Mouse (Mus musculus) ES-E14 (cell line): ENCODE measurements around the gene Wfdc2. TPM values are rescaled to one million over a fixed set of nuclear protein-coding genes. Genes with fewer than 3 reads are reported as not detected.
A peak's percentile ranks its signal among the peaks of the same experiment; 100 is the strongest.
"Not testable (repeated sequence)": the region's sequence is repeated elsewhere in the genome, so short reads cannot be mapped to it uniquely, and the experiment has no call there.

Experiments
- DNase-seq: peaks from one replicate; pipeline ENCODE4 v3.0.0-alpha.2; 2013; ENCODE audit warnings: low read depth, low spot score
- H3K27ac ChIP-seq: 2 replicates; pipeline ENCODE4 v1.5.1; 2012; ENCODE audit warnings: low read depth, mild to moderate bottlenecking, low read length, moderate library complexity, mixed read lengths; ENCODE audit not compliant: poor library complexity, insufficient read depth, severe bottlenecking
- H3K36me3 ChIP-seq: 2 replicates; pipeline ENCODE4 v1.6.1; 2012; ENCODE audit warnings: mild to moderate bottlenecking, low read length, moderate library complexity, mixed read lengths; ENCODE audit not compliant: control insufficient read depth, poor library complexity, insufficient read depth, severe bottlenecking
- H3K4me1 ChIP-seq, 2 experiments: fragments of 150-350 bp in 1 of 2; sonication (generic) in 1 of 2; 2 replicates each; pipeline ENCODE4 v1.6.1; 2012; ENCODE audit warnings: low read length in 2 of 2, mild to moderate bottlenecking in 1 of 2, mixed read lengths in 1 of 2; ENCODE audit not compliant: control insufficient read depth in 2 of 2, insufficient read depth in 2 of 2, poor library complexity in 1 of 2
- H3K4me3 ChIP-seq, 2 experiments: fragments of 150-350 bp in 1 of 2; sonication (generic) in 1 of 2; 2 replicates each; pipeline ENCODE4 v1.5.1; 2012; ENCODE audit warnings: low read length in 2 of 2, low read depth in 1 of 2, mild to moderate bottlenecking in 1 of 2, mixed read lengths in 1 of 2; ENCODE audit not compliant: insufficient read depth in 1 of 2, poor library complexity in 1 of 2, severe bottlenecking in 1 of 2
- H3K9ac ChIP-seq: 2 replicates; pipeline ENCODE4 v1.6.1; 2012; ENCODE audit warnings: low read depth, mild to moderate bottlenecking, low read length, mixed read lengths; ENCODE audit not compliant: poor library complexity, insufficient read depth, severe bottlenecking
- H3K9me3 ChIP-seq: fragments of 150-350 bp; sonication (generic); 2 replicates; pipeline ENCODE4 v1.6.1; 2012; ENCODE audit warnings: low read depth, mild to moderate bottlenecking, low read length; ENCODE audit not compliant: control insufficient read depth, insufficient read depth
- CHD2 ChIP-seq: IDR thresholded peaks from 2 replicates; pipeline ENCODE4 v1.6.1; 2014; ENCODE audit warnings: mild to moderate bottlenecking, low read depth, low read length, inconsistent platforms
- HCFC1 ChIP-seq: IDR thresholded peaks from 2 replicates; pipeline ENCODE4 v1.6.1; 2012; ENCODE audit warnings: low read length, inconsistent platforms, borderline replicate concordance; ENCODE audit not compliant: insufficient read depth
- MAFK ChIP-seq: IDR thresholded peaks from 2 replicates; pipeline ENCODE4 v1.6.1; 2014; ENCODE audit warnings: mild to moderate bottlenecking, low read depth, low read length, inconsistent platforms; ENCODE audit not compliant: insufficient read depth
- ZC3H11A ChIP-seq: IDR thresholded peaks from 2 replicates; pipeline ENCODE4 v1.6.1; 2012; ENCODE audit warnings: low read depth, mild to moderate bottlenecking, inconsistent platforms, low read length, borderline replicate concordance
- ZNF384 ChIP-seq: IDR thresholded peaks from 2 replicates; pipeline ENCODE4 v1.6.1; 2012; ENCODE audit warnings: low read depth, low read length, inconsistent platforms
- in situ Hi-C, 2 experiments: fragments of 600-800 bp; cut with MboI; formaldehyde crosslinking; loops; one replicate each; pipeline ENCODE4 v1.15.1; 2025; ENCODE audit warnings: low sequenced_read_pairs in 2 of 2, inconsistent platforms in 1 of 2; ENCODE audit not compliant: unreplicated experiment in 2 of 2
- total RNA-seq: library from RNA; depleted of rRNA; stranded (reverse); fragments of 300-350 nt; gene quantifications from 2 replicates; pipeline ENCODE4 v1.2.3, GENCODE M21; 2012

The Wfdc2 gene
- total RNA-seq, 1 experiment: 41.5 TPM

DNA sequence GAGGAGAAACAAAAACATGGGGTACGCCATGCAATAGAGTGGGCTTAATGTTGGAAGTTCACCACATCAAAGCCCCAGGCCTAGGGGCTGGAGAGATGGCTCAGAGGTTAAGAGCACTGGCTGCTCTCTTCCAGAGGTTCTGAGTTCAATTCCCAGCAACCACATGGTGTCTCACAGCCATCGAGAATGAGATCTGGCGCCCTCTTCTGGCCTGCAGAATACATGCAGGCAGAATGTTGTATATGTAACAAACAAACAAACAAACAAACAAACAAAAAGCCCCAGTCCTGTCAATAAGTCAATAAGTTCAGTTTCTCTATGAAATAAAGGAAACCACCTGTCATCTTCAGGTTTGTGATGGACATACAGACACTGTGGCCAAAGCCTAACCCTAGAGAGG is 38.0 kb downstream of the Wfdc2 start:
- Histone ChIP-seq H3K36me3 (no peaks in the 10 kb centered on the region), H3K4me1 (no peaks in the 10 kb centered on the region), H3K9me3 (no peaks in the 10 kb centered on the region), H3K27ac (no peak overlapping the region), H3K9ac (no peak overlapping the region), H3K4me3 (no peak overlapping the region)
- DNase-seq: no peak
- in situ Hi-C loops: no loop called here
- TF ChIP-seq MAFK (no peak), CHD2 (no peak)

DNA sequence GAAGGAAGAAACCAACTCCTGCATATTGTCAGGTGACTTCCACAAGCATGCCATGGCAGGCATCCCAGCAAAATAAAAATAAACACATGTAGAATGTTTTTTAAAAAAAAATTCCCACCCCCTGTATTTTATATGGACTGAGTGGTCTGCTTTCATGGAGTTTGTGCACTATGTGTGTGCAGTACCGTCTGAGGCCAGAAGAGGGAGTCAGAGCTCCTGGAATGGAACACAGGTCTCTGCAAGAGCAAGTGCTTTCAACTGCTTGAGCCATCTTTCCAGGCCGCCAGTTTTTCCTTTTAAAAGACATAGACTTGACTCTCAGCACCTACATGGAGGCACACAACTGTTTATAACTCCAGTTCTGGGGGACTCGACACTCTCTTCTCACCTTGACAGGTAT is 41.3 kb downstream of the Wfdc2 start:
- in situ Hi-C loops: no loop called here
- no peak overlapping the region for H3K4me3 ChIP-seq
- H3K9me3 ChIP-seq: no peaks in the 10 kb centered on the region
- no peaks in the 10 kb centered on the region for H3K36me3 ChIP-seq
- DNase-seq: peak; percentile 35
- no peak overlapping the region for H3K27ac ChIP-seq
- H3K9ac ChIP-seq: no peak overlapping the region
- no peak for TF ChIP-seq ZNF384
- no peak for TF ChIP-seq CHD2
- no peak for TF ChIP-seq HCFC1
- TF ChIP-seq MAFK: no peak
- TF ChIP-seq ZC3H11A: no peak
- H3K4me1 ChIP-seq: no peaks in the 10 kb centered on the region

DNA sequence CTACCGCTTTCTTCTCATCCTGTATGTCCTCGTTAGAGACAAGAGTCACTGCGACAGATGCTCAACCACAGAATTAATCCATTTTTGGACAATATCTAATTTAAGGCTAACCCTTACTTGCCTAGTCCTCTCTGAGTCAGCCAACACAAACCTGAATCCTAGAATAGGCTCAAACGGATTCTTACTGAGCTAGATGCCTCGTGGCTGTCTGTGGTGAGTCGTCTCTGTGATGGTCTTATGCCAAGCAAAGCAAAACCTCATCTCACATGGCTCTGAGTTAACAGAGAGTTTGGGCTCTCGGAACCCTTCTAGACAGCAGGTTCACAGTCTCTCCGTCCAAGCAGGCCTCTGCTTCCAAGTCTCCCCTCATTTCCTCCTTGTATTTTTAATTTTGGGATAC is 42.2 kb downstream of the Wfdc2 start:
- Histone ChIP-seq H3K27ac (no peak overlapping the region), H3K4me3 (no peak overlapping the region), H3K9ac (no peak overlapping the region), H3K36me3 (no peaks in the 10 kb centered on the region), H3K4me1 (no peaks in the 10 kb centered on the region), H3K9me3 (no peaks in the 10 kb centered on the region)
- DNase-seq: no peak
- TF ChIP-seq HCFC1: no peak
- no peak for TF ChIP-seq ZNF384
- no peak for TF ChIP-seq CHD2
- TF ChIP-seq ZC3H11A: no peak
- no peak for TF ChIP-seq MAFK
- in situ Hi-C loops: no loop called here

DNA sequence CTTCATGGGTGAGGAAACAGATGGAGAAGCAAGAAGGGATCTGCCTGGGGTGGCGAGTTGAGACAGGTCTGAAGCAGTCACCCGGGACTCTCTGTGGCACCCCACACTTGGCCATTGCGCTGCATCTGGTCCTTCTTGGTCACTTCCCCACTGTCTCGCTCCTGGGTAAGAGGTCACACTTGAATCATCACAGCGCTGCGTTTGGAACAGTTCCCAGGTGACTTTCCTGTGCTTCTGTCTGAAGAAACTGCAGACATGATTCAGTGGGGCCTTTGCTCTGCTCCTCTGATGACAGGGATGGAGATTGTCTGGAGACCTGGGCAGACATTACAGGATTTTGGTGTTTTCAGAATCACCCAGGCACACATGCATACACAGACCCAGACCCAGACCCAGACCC is 46.6 kb downstream of the Wfdc2 start:
- no peak for DNase-seq
- TF ChIP-seq ZC3H11A: no peak
- TF ChIP-seq HCFC1: no peak
- TF ChIP-seq ZNF384: no peak
- TF ChIP-seq CHD2: no peak
- no peak for TF ChIP-seq MAFK
- no peaks in the 10 kb centered on the region for H3K9me3 ChIP-seq

DNA sequence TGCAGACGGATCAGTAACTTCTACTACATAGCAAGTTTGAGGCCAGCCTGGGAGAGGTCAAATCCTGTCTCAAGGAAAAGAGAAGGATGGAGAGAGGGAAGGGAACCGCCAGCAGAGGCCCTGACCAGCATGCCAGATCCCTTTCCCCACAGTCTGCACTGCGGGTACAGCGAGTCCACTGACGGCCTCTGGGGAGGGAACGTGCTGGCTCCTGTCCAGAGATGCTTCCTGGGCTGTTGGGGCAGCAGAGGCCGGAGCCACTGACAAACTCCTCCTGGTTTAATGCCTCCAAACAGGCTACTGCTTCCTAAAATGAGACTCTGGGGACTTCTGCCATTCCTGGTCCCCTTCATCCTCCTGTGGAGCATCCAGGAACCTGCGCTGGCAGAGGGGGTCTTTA is 51.3 kb downstream of the Wfdc2 start, which contains the start of the genes Wfdc6b and Wfdc8:
Wfdc6b (plus strand) TSS at position 52 of the 400 bp plus-strand sequence.
Wfdc8 (minus strand) TSS at position 156 of the 400 bp plus-strand sequence.
- in situ Hi-C loops, DNase-seq: not testable (repeated sequence)

More for the DNA sequence above, 46.6 kb downstream of the Wfdc2 start:
- H3K36me3 ChIP-seq: no peaks in the 10 kb centered on the region
- in situ Hi-C loops: no loop called here
- no peaks in the 10 kb centered on the region for H3K4me1 ChIP-seq
- H3K4me3 ChIP-seq: peak overlapping the region in 1 of 2 experiments; percentile 14; a peak in 1 of 4 replicates
- H3K27ac ChIP-seq: no peak overlapping the region
- no peak overlapping the region for H3K9ac ChIP-seq

More for the DNA sequence above, 51.3 kb downstream of the Wfdc2 start, which contains the start of the genes Wfdc6b and Wfdc8:
- not testable (repeated sequence) for H3K36me3 ChIP-seq, H3K9me3 ChIP-seq, H3K4me3 ChIP-seq, H3K9ac ChIP-seq, H3K4me1 ChIP-seq, H3K27ac ChIP-seq
